Mouse (Mus musculus): ENCODE measurements around the gene Marc2.
A peak's percentile ranks its signal among the peaks of the same experiment; 100 is the strongest.

Marc2 gene

GRCm38 (mm10) chr1:184858253-184858652 lies 12.0 kb upstream of the Marc2 start:
- no peak for ATAC-seq (ENCODE audit: insufficient number of reproducible peaks, low FRiP score, low TSS enrichment)

- no peak for ATAC-seq (ENCODE audit: insufficient number of reproducible peaks, low FRiP score, low TSS enrichment)
Measured at GRCm38 (mm10) chr1:184857216-184857615, 11.0 kb upstream of the Marc2 start.

GRCm38 (mm10) chr1:184853922-184854321 lies 7.7 kb upstream of the Marc2 start:
- ATAC-seq (ENCODE audit: insufficient number of reproducible peaks, low FRiP score, low TSS enrichment), result no peak

- ATAC-seq (ENCODE audit: insufficient number of reproducible peaks, low FRiP score, low TSS enrichment), result 0 out of 2 replicates have a peak, but pooled peaks have one; percentile 29
Measured at GRCm38 (mm10) chr1:184853339-184853738, 7.1 kb upstream of the Marc2 start.

- peak; percentile 91 for ATAC-seq (ENCODE audit: insufficient number of reproducible peaks, low FRiP score, low TSS enrichment)
Measured at GRCm38 (mm10) chr1:184851741-184852618, 5.7 kb upstream of the Marc2 start.

GRCm38 (mm10) chr1:184851166-184851565 lies 4.9 kb upstream of the Marc2 start:
- no peak for ATAC-seq (ENCODE audit: insufficient number of reproducible peaks, low FRiP score, low TSS enrichment)

GRCm38 (mm10) chr1:184846973-184847372 lies 722 bp upstream of the Marc2 start:
- no peak for ATAC-seq (ENCODE audit: insufficient number of reproducible peaks, low FRiP score, low TSS enrichment)

GRCm38 (mm10) chr1:184845111-184846071 lies 860 bp downstream of the Marc2 start:
- ATAC-seq (ENCODE audit: insufficient number of reproducible peaks, low FRiP score, low TSS enrichment), result peak; percentile 91

GRCm38 (mm10) chr1:184844326-184845066 lies 1.8 kb downstream of the Marc2 start:
- no peak for ATAC-seq (ENCODE audit: insufficient number of reproducible peaks, low FRiP score, low TSS enrichment)

GRCm38 (mm10) chr1:184837649-184838048 lies 8.6 kb downstream of the Marc2 start:
- no peak for ATAC-seq (ENCODE audit: insufficient number of reproducible peaks, low FRiP score, low TSS enrichment)

- no peak for ATAC-seq (ENCODE audit: insufficient number of reproducible peaks, low FRiP score, low TSS enrichment)
Measured at GRCm38 (mm10) chr1:184836350-184836749, 9.9 kb downstream of the Marc2 start.

GRCm38 (mm10) chr1:184833499-184833898 lies 12.8 kb downstream of the Marc2 start:
- no peak for ATAC-seq (ENCODE audit: insufficient number of reproducible peaks, low FRiP score, low TSS enrichment)

- ATAC-seq (ENCODE audit: insufficient number of reproducible peaks, low FRiP score, low TSS enrichment), result no peak
Measured at GRCm38 (mm10) chr1:184832211-184832610, 14.0 kb downstream of the Marc2 start.

- no peak for ATAC-seq (ENCODE audit: insufficient number of reproducible peaks, low FRiP score, low TSS enrichment)
Measured at GRCm38 (mm10) chr1:184829897-184830296, 16.4 kb downstream of the Marc2 start.

GRCm38 (mm10) chr1:184827175-184827701 lies 19.0 kb downstream of the Marc2 start:
- no peak for ATAC-seq (ENCODE audit: insufficient number of reproducible peaks, low FRiP score, low TSS enrichment)

- no peak for ATAC-seq (ENCODE audit: insufficient number of reproducible peaks, low FRiP score, low TSS enrichment)
Measured at GRCm38 (mm10) chr1:184825093-184825492, 21.2 kb downstream of the Marc2 start.

- ATAC-seq (ENCODE audit: insufficient number of reproducible peaks, low FRiP score, low TSS enrichment), result peak; percentile 85
Measured at GRCm38 (mm10) chr1:184824439-184824851, 21.8 kb downstream of the Marc2 start.

GRCm38 (mm10) chr1:184822678-184823077 lies 23.6 kb downstream of the Marc2 start:
- ATAC-seq (ENCODE audit: insufficient number of reproducible peaks, low FRiP score, low TSS enrichment), result no peak

GRCm38 (mm10) chr1:184817768-184818167 lies 28.5 kb downstream of the Marc2 start:
- no peak for ATAC-seq (ENCODE audit: insufficient number of reproducible peaks, low FRiP score, low TSS enrichment)

GRCm38 (mm10) chr1:184811716-184812250 lies 34.5 kb downstream of the Marc2 start:
- no peak for ATAC-seq (ENCODE audit: insufficient number of reproducible peaks, low FRiP score, low TSS enrichment)

All from cerebellum, adult (tissue).